Mouse (Mus musculus): ENCODE data around the gene Celsr1.
A peak's percentile ranks its signal among the peaks of the same experiment; 100 is the strongest.
"Not testable (repeated sequence)": the region's sequence is repeated elsewhere in the genome, so short reads cannot be mapped to it uniquely, and the experiment has no call there.

Celsr1 gene

DNA sequence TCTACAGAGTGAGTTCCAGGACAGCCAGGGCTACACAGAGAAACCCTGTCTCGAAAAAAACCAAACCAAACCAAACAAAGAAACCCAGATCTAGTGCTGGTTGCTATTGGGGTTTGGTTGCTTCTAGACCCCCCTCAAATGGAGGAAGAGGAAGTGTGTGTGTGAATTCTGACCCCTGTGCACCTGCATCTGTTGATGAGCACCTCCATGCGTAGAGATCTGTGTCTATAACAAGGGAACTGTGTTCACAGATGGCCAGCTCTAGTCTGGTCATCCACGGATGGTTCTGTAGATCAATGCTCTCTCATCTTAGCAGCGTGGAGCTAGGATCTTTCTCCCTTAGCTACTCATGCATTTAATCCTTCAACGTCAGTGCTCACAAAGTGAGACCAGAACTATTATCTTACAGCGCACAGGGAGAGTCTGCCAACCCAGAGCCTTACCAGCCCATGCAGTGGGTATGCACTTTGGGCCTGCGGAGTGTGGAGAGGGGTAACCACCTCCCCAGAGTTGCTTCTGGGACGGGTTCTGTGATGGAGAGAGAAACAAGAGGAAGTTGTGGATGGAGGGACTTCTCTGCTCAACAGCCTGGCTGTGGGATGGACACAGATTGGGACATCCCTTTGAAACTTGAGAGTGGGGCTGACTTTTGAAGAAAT is 30.7 kb upstream of the Celsr1 start:
- DNase-seq (ENCODE audit: low spot score in 2 of 2): no peak

- DNase-seq (ENCODE audit: low spot score in 2 of 2): no peak
These were observed 28.4 kb upstream of the Celsr1 start for GRCm38 (mm10) chr15:86061848-86062481.

DNA sequence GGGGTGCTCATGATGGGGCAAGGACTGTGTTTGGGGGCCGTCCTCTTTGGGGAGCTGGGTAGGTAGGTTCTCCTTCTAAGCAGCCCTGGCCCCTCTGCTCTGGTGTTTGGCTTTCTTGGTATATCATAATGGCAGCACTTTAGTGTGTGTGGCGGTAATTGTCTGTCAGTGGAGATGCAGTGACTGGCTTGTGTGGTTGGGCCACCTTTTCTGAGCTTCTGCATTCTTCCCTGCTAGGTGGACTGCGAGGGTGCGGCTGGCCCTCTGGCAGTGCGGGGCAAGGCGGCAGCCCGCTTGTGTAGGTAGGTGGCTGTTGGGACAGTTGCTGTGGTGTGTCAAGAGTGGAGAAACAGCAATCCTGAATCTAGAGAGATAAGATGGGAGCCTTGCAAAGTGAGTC is 27.6 kb upstream of the Celsr1 start:
- no peak for DNase-seq (ENCODE audit: low spot score in 2 of 2)

GRCm38 (mm10) chr15:86060581-86060980 is 27.0 kb upstream of the Celsr1 start:
- no peak for DNase-seq (ENCODE audit: low spot score in 2 of 2)

- no peak for DNase-seq (ENCODE audit: low spot score in 2 of 2)
These were observed 26.3 kb upstream of the Celsr1 start for GRCm38 (mm10) chr15:86059835-86060380.

GRCm38 (mm10) chr15:86058931-86059834 is 25.6 kb upstream of the Celsr1 start:
- no peak for DNase-seq (ENCODE audit: low spot score in 2 of 2)

- DNase-seq (ENCODE audit: low spot score in 2 of 2): peak; percentile 76 to 84
These were observed 24.9 kb upstream of the Celsr1 start for GRCm38 (mm10) chr15:86058394-86058915.

GRCm38 (mm10) chr15:86057908-86058307 is 24.3 kb upstream of the Celsr1 start:
- DNase-seq (ENCODE audit: low spot score in 2 of 2): no peak

DNA sequence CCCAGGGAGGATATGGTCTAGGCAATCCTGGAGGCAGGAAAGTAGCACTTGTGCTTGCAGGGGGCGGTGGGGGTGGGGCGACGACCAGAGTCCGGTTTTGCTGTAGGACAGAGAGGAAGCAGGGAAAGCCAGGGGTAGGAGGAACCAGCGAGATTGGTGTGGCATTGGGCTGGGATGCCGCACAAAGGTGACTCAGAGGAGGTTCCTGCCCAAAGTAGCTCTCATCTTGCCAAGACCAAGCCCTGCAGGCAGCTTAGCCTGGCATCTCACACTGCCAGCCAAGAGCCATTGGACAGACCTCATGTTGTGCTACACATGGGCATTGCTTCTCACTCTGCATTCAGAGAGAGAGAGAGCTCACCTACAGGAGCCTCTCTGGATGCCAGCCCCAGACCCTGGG is 23.8 kb upstream of the Celsr1 start, which contains the start of gene Gramd4:
Gramd4 (plus strand) TSS at position 283 of the 400 bp plus-strand sequence.
- DNase-seq (ENCODE audit: low spot score in 2 of 2): peak; percentile 60 to 63

- peak in 1 of 2 experiments; percentile 61 for DNase-seq (ENCODE audit: low spot score in 2 of 2)
These were observed 22.7 kb upstream of the Celsr1 start for GRCm38 (mm10) chr15:86056221-86056760.

GRCm38 (mm10) chr15:86054861-86055260 is 21.3 kb upstream of the Celsr1 start:
- DNase-seq (ENCODE audit: low spot score in 2 of 2): not testable (repeated sequence)

DNA sequence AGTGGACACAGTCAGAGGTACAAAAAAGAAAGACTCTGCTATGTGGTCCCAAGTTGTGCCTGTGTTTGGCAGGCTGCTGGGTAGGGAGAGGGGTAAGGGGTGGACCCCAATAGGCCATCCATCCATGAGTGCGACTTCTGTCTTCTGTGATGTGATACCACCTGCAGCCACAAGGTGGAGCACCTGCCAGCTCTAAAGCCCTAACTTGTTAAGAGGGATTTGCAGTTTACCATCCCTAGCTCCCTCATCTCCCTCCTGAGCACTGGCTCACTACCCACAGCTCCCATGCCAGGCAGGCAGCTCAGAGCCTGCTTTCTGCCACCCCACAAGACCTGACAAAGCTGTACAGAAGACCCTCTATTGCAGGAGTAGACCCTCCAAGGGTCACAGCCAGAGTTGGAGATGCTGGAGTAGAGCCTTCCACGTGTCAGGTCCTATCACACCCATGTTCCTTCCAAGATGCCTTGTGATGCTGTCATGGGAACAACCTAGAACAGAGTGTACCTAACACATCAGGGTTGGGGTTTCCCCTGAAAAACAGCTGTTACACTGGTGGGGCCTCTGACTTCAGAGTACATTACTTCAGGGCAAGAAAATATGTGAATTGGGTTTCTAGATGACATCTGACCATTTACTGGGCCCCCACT is 20.4 kb upstream of the Celsr1 start:
- peak; percentile 83 to 85 for DNase-seq (ENCODE audit: low spot score in 2 of 2)

DNA sequence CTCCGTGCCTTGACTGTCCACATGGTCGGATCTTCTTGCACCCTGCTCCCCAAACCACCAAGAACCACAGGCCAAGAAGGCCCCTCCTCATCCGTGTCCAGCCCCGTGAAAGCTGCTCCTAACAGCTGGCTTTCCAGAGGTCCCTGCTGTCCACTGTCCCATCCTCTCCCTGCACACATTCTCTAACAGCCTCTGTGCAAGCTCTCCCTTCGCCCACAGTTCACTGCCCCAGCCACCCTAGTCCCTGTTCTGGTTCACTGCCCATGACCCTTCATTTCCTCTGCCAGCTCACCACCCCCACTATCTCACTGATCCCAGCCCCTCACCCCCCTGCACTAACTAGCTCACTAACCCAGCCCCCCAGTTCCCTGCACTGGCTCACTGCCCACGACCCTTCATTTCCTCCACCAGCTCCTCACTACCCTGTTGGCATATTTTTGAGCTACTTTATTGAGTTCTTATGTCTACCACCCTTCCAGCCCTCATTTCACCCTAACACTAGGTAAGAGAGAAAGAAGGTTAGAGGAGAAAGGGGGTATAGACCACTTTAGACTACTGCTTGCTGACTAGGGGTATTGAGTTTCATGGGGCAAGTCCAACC is 18.4 kb upstream of the Celsr1 start:
- DNase-seq (ENCODE audit: low spot score in 2 of 2): no peak

DNA sequence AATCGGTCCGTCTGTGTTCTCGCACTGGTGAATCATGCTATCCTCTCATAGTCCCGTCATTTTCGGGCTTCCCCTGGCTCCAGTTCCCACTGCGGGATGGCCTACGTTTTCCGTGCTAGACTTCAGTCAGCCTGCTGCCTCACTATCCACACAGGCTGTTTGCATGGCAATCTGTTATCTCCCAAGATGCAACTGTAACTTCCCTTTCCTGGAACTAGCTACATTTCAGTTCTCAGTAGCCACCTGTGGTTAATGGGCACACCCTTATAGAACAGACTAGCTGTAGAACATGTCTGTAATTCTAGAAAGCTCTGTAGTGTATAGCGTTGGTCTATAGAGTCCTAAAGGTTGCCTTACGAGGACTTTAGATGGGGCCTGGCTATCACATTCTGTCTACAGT is 17.6 kb upstream of the Celsr1 start:
- no peak for DNase-seq (ENCODE audit: low spot score in 2 of 2)

DNA sequence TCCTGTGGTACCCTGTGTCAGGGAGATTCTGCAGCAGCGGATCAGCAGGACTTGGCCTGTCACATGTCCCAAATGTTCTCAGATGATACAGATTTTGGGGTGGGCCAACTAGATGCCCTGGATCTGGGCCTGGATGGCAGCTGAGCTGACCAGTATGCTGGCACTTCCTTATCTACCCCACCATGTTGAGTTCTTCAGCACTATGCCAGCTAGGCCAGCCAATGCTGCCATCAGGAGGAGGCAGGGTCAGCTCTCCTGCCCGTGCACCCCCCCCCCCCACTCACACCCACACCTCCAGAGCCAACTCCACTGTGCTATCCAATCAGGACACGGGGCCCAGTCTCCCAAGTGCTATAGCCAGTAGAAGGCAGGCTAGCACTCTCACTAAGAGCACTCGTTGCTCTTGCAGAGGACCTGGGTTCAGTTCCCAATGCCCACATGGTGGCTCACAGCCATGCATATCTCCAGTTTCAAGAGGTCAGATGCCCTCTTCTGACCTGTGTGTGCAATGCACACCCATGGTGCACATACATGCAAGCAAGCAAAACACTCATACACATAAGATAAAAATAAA is 16.7 kb upstream of the Celsr1 start:
- DNase-seq (ENCODE audit: low spot score in 2 of 2): peak; percentile 44 to 60

GRCm38 (mm10) chr15:86049510-86049909 is 15.9 kb upstream of the Celsr1 start:
- no peak for DNase-seq (ENCODE audit: low spot score in 2 of 2)

- no peak for DNase-seq (ENCODE audit: low spot score in 2 of 2)
These were observed 8.8 kb upstream of the Celsr1 start for GRCm38 (mm10) chr15:86042364-86042763.

DNA sequence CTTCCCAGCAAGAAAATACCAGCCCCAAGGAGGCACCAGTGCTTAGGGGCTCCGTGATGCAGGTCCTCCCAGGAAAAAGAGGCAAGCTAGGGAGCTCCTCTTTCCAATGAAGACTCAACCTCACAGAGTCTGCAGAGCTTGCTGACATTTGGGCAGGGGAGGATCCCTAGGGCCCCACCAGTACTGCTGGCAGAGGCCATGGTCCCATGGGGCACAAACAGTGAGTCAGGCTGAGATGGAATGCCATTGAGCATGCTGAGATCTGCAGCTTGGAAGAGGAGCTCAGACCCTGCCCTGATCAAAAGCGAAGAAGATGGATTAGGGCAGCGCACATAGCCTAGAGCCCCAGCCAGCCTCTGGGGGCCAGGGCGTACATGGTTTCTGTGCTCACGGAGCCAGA is 7.8 kb upstream of the Celsr1 start:
- DNase-seq (ENCODE audit: low spot score in 2 of 2): no peak

GRCm38 (mm10) chr15:86038802-86039201 is 5.2 kb upstream of the Celsr1 start:
- DNase-seq (ENCODE audit: low spot score in 2 of 2): peak in 1 of 2 experiments; percentile 36

DNA sequence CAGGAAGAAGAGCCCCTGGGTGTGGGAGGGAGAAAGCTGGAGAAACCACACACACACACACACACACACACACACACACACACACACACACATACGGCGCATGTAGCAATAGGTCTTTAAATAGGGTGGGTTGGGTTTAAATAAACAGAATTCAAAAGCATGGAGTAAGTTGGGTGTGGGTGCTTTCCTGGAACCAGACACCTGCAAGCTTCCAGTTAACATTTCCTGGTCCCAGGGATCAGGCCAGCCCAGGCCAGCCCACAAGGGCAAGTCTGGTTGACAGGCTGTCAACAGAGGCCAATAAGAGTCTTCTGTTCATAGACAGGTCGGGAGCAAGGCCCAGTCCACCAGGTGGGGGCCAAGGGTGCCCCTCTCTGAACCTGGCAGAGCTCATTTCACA is 2.3 kb upstream of the Celsr1 start:
- DNase-seq (ENCODE audit: low spot score in 2 of 2): no peak
